Mouse (Mus musculus): Measurements from ENCODE around the gene Nxn. TPM values are rescaled to one million over a fixed set of nuclear protein-coding genes. Genes with fewer than 3 reads are reported as not detected.

Nxn gene
- polyA plus RNA-seq, 2 experiments, result 1.9 to 2.1 TPM

DNA sequence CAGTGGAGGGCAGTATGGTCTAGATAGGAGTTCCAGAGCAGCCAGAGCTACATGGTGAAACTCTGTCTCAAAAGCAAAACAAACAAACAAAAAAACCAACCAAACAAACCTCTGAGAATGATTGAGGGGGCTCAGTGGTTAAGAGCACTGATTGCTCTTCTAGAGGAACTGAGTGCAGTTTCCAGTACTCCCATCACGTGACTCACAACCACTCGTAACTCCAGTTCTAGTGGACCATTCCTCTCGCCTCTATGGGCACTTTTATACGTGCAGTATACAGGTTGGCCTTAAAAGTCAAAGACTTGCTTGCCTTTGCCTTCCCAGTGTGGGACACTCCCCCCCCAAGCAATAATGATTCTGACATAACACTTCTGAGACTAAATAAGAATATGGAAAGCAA is 6.2 kb upstream of the Nxn start:
- no peak overlapping the region for H3K27ac ChIP-seq
- H3K4me2 ChIP-seq (ENCODE audit: low read depth), result no peak overlapping the region
- H3K9ac ChIP-seq (replicated peaks), result no peak overlapping the region
- H3K4me1 ChIP-seq (replicated peaks; ENCODE audit: control insufficient read depth in 2 of 2, insufficient read depth in 2 of 2, low read length in 1 of 2), result no peaks in the 10 kb centered on the region; a peak in 1 of 4 replicates
- ATAC-seq (ENCODE audit: insufficient read depth) (no peak), DNase-seq (ENCODE audit: low read depth in 3 of 3, low spot score in 3 of 3) (no peak)
- peaks cover 3% of the 10 kb centered on the region; the same call in 1 of the 2 replicates for H3K27me3 ChIP-seq (ENCODE audit: control insufficient read depth, insufficient read depth, low read length)
- TF ChIP-seq EP300 (IDR thresholded peaks at IDR 0.05; ENCODE audit: low read depth), result no peak
- no peak for TF ChIP-seq CTCF (IDR thresholded peaks at IDR 0.05; ENCODE audit: low read depth)
- H3K4me3 ChIP-seq (ENCODE audit: insufficient read depth in 1 of 2, low read depth in 2 of 2, low read length in 2 of 2), result no peak overlapping the region
- no peaks in the 10 kb centered on the region for H3K9me3 ChIP-seq (ENCODE audit: control insufficient read depth, low read length)
- H3K36me3 ChIP-seq (replicated peaks; ENCODE audit: control insufficient read depth, insufficient read depth, low read depth), result no peaks in the 10 kb centered on the region
- WGBS (ENCODE audit: insufficient replicate concordance), result 38% methylated on average over 4 of the region's 4 CpGs

DNA sequence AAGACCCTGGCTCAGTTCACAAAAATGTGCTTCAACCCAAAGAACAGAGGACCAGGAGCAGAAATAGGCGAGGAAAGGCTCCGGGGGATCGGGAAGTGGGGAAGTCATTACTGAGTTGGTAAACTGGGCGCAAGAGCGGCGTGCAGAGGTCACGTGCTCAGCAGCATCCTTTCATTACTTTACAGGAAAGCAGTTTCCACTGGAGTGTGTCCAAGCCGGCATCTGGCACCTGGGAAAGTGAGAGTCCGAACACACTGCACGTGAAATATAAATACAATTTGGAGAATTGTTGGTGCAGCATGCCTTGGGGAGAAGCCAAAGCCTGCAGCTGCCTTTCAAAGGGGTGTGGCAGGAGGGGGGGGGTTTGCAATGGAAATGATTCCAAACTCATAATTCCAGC is 2.5 kb upstream of the Nxn start:
- Histone ChIP-seq H3K27me3 (ENCODE audit: control insufficient read depth, insufficient read depth, low read length) (peaks cover 10% of the 10 kb centered on the region), H3K4me1 (replicated peaks; ENCODE audit: control insufficient read depth in 2 of 2, insufficient read depth in 2 of 2, low read length in 1 of 2) (peaks cover 2 to 3% of the 10 kb centered on the region in 2 experiments; a peak in 3 of 4 replicates), H3K9ac (replicated peaks) (no peak overlapping the region), H3K4me3 (ENCODE audit: insufficient read depth in 1 of 2, low read depth in 2 of 2, low read length in 2 of 2) (no peak overlapping the region), H3K27ac (no peak overlapping the region), H3K9me3 (ENCODE audit: control insufficient read depth, low read length) (no peaks in the 10 kb centered on the region), H3K4me2 (ENCODE audit: low read depth) (no peak overlapping the region), H3K36me3 (replicated peaks; ENCODE audit: control insufficient read depth, insufficient read depth, low read depth) (no peaks in the 10 kb centered on the region)
- TF ChIP-seq EP300 (IDR thresholded peaks at IDR 0.05; ENCODE audit: low read depth) (no peak), CTCF (IDR thresholded peaks at IDR 0.05; ENCODE audit: low read depth) (no peak)
- no peak for DNase-seq (ENCODE audit: low read depth in 3 of 3, low spot score in 3 of 3)
- no peak for ATAC-seq (ENCODE audit: insufficient read depth)
- WGBS (ENCODE audit: insufficient replicate concordance), result 77% methylated on average over 10 of the region's 10 CpGs

DNA sequence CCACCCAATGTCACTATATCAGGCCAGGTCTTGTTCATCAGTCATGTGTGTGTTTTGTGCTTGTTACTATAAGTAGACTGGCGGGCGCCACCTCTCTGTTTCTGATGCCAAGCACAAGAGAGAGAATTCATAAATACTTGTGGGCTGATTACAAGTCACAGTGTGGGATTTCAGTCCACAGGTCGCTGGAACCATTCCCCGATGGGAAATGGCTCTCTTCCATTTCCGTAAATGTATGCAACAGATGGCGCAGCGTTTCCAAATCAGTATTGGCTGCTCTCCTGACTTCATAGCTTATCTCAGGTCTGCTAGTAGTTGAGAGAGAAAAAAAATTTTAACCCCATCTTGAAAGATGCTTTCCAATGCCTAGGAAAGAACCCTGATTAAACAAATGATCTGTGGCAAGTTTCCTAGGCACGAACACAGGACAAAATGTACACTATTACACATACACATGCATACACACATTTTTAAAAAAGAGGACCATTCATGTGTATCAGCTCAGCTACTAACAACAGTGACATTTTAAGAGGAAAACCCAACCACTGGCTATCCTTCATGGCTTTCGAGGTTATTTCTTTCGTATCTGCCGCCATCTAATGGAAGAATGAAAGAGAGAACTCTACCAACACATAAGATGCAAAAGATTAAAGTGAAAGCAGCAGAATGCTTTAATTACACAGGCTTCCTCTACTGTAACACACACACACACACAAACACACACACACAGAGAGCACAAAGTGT is 819 bp upstream of the Nxn start:
- no peak for DNase-seq (ENCODE audit: low read depth in 3 of 3, low spot score in 3 of 3)
- H3K4me2 ChIP-seq (ENCODE audit: low read depth), result peak overlapping the region; percentile 85
- H3K27ac ChIP-seq, result no peak overlapping the region
- no peaks in the 10 kb centered on the region for H3K9me3 ChIP-seq (ENCODE audit: control insufficient read depth, low read length)
- WGBS (ENCODE audit: insufficient replicate concordance), result 8% methylated on average over 11 of the region's 11 CpGs
- peaks cover 2 to 3% of the 10 kb centered on the region in 2 experiments; a peak in 3 of 4 replicates for H3K4me1 ChIP-seq (replicated peaks; ENCODE audit: control insufficient read depth in 2 of 2, insufficient read depth in 2 of 2, low read length in 1 of 2)
- no peak for TF ChIP-seq EP300 (IDR thresholded peaks at IDR 0.05; ENCODE audit: low read depth)
- TF ChIP-seq CTCF (IDR thresholded peaks at IDR 0.05; ENCODE audit: low read depth), result no peak; the same call in 1 of the 2 replicates
- H3K9ac ChIP-seq (replicated peaks), result peak overlapping the region; percentile 52
- no peaks in the 10 kb centered on the region for H3K36me3 ChIP-seq (replicated peaks; ENCODE audit: control insufficient read depth, insufficient read depth, low read depth)
- peak; percentile 47; the same call in 1 of the 2 replicates for ATAC-seq (ENCODE audit: insufficient read depth)
- H3K4me3 ChIP-seq (ENCODE audit: insufficient read depth in 1 of 2, low read depth in 2 of 2, low read length in 2 of 2), result peak overlapping the region; percentile 64 to 74
- peaks cover 10% of the 10 kb centered on the region for H3K27me3 ChIP-seq (ENCODE audit: control insufficient read depth, insufficient read depth, low read length)

DNA sequence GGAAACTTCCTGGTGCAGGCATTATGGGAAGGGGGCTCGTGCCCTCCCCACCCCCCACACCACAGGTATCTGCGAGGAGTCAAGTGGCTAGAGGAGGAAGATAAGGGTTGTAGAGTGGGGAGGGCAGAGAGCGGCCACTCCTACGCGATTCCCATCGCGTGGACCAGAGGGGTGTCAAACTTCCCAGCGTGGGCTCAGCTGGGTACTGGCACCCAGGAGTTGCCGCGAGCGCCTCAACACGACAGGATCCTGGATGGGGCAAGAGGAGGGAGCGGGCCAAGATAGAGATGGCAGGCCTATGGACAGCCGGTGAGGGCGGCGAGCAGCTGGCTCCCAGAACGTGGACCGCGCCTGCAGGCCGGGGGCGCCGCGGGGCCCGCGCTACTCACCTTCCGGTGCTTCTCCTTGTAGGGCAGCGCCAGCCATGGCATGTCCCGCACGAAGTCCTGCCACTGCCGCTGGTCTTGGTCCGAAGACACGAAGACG is 585 bp downstream of the Nxn start:
- H3K9ac ChIP-seq (replicated peaks), result peak overlapping the region; percentile 49
- no peak for TF ChIP-seq EP300 (IDR thresholded peaks at IDR 0.05; ENCODE audit: low read depth)
- TF ChIP-seq CTCF (IDR thresholded peaks at IDR 0.05; ENCODE audit: low read depth), result no peak
- ATAC-seq (ENCODE audit: insufficient read depth) (peak; percentile 56), DNase-seq (ENCODE audit: low read depth in 3 of 3, low spot score in 3 of 3) (no peak)
- peak overlapping the region; percentile 85 for H3K4me2 ChIP-seq (ENCODE audit: low read depth)
- no peaks in the 10 kb centered on the region for H3K36me3 ChIP-seq (replicated peaks; ENCODE audit: control insufficient read depth, insufficient read depth, low read depth)
- H3K4me1 ChIP-seq (replicated peaks; ENCODE audit: control insufficient read depth in 2 of 2, insufficient read depth in 2 of 2, low read length in 1 of 2), result peaks cover 2 to 3% of the 10 kb centered on the region in 2 experiments; a peak in 3 of 4 replicates
- H3K27me3 ChIP-seq (ENCODE audit: control insufficient read depth, insufficient read depth, low read length), result peaks cover 10% of the 10 kb centered on the region
- under 1% methylated on average over 33 of the region's 33 CpGs for WGBS (ENCODE audit: insufficient replicate concordance)
- H3K4me3 ChIP-seq (ENCODE audit: insufficient read depth in 1 of 2, low read depth in 2 of 2, low read length in 2 of 2), result peak overlapping the region; percentile 58 to 64
- no peaks in the 10 kb centered on the region for H3K9me3 ChIP-seq (ENCODE audit: control insufficient read depth, low read length)
- no peak overlapping the region for H3K27ac ChIP-seq

DNA sequence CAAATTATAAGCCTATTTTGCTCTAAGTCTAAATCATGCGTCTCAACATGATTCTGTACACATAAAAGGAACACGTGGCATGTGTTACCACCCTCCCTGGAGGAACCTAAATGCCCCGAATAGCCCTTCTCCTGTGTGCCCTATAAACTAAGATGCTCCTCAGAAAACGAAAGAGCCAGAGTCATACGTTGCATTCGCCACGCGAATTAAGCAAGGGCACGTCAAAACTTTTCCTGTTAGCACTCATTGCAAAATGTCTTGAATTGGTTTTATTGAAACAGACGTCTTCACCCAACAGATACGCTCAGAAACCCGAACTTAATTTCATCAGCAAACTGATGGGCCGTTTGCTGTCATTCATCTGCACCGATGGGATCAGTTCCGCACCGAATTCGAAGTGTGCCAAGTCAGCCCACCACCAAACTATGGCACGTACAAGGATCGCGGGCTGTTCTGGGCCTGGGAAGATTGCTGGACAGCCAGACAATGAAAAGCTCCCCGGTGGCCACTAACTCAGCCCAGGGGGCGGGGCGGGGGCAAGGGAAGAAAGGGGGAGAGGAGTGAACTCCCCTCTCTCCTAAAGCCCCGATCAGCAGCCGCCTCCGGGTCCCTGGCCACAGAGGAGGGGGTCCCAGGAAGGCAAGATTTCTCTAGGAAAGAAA is 1.2 kb downstream of the Nxn start:
- Histone ChIP-seq H3K36me3 (replicated peaks; ENCODE audit: control insufficient read depth, insufficient read depth, low read depth) (no peaks in the 10 kb centered on the region), H3K4me1 (replicated peaks; ENCODE audit: control insufficient read depth in 2 of 2, insufficient read depth in 2 of 2, low read length in 1 of 2) (peaks cover 2 to 3% of the 10 kb centered on the region in 2 experiments; a peak in 3 of 4 replicates), H3K9ac (replicated peaks) (peak overlapping the region; percentile 49), H3K9me3 (ENCODE audit: control insufficient read depth, low read length) (no peaks in the 10 kb centered on the region), H3K4me3 (ENCODE audit: insufficient read depth in 1 of 2, low read depth in 2 of 2, low read length in 2 of 2) (peak overlapping the region; percentile 58 to 64), H3K4me2 (ENCODE audit: low read depth) (peak overlapping the region; percentile 85), H3K27ac (no peak overlapping the region), H3K27me3 (ENCODE audit: control insufficient read depth, insufficient read depth, low read length) (peaks cover 10% of the 10 kb centered on the region)
- DNase-seq (ENCODE audit: low read depth in 3 of 3, low spot score in 3 of 3), result no peak
- TF ChIP-seq EP300 (IDR thresholded peaks at IDR 0.05; ENCODE audit: low read depth) (no peak), CTCF (IDR thresholded peaks at IDR 0.05; ENCODE audit: low read depth) (no peak)
- no peak for ATAC-seq (ENCODE audit: insufficient read depth)
- 1% methylated on average over 26 of the region's 26 CpGs for WGBS (ENCODE audit: insufficient replicate concordance)

All from liver, embryonic 14.5 days (tissue).